Mouse (Mus musculus) hindbrain, postnatal 0 days (tissue): ENCODE data around the gene Gas2. TPM values are rescaled to one million over a fixed set of nuclear protein-coding genes. Genes with fewer than 3 reads are reported as not detected.

Source experiments
- ATAC-seq: fragments of 200-750 bp; cut with Nextera tagmentation; 2 replicates; pipeline ENCODE4 v1.8.0; 2017; ENCODE audit warnings: mild to moderate bottlenecking, moderate TSS enrichment, moderate library complexity
- DNase-seq: peaks from one replicate; pipeline ENCODE4 v3.0.0-alpha.2; 2015; ENCODE audit warnings: low spot score
- H3K27ac ChIP-seq: fragments of 300-500 bp; sonication (generic); 2 replicates; pipeline ENCODE4 v1.5.1; 2014; ENCODE audit warnings: mild to moderate bottlenecking
- H3K27me3 ChIP-seq: fragments of 300-500 bp; sonication (generic); 2 replicates; pipeline ENCODE4 v1.6.1; 2014; ENCODE audit warnings: low read length, mixed read lengths; ENCODE audit not compliant: insufficient read depth
- H3K36me3 ChIP-seq: fragments of 300-500 bp; sonication (generic); 2 replicates; pipeline ENCODE4 v1.6.1; 2014; ENCODE audit warnings: low read length, mixed read lengths; ENCODE audit not compliant: insufficient read depth
- H3K4me1 ChIP-seq: fragments of 300-500 bp; sonication (generic); 2 replicates; pipeline ENCODE4 v1.6.1; 2014; ENCODE audit warnings: antibody characterized with exemption, low read length, mixed read lengths; ENCODE audit not compliant: insufficient read depth
- H3K4me2 ChIP-seq: fragments of 300-500 bp; sonication (generic); 2 replicates; pipeline ENCODE4 v1.6.1; 2014; ENCODE audit warnings: low read depth, mild to moderate bottlenecking, low read length, moderate library complexity, mixed read lengths
- H3K4me3 ChIP-seq: fragments of 300-500 bp; sonication (generic); 2 replicates; pipeline ENCODE4 v1.5.1; 2014; ENCODE audit warnings: low read length
- H3K9ac ChIP-seq: fragments of 300-500 bp; sonication (generic); replicated peaks from 2 replicates; pipeline ENCODE4 v1.6.1; 2014; ENCODE audit warnings: mild to moderate bottlenecking, low read length, moderate library complexity, mixed read lengths
- H3K9me3 ChIP-seq: fragments of 300-500 bp; sonication (generic); 2 replicates; pipeline ENCODE4 v1.6.1; 2016; ENCODE audit warnings: low read length, mixed read lengths
- CTCF ChIP-seq: IDR thresholded peaks from 2 replicates; pipeline ENCODE4 v1.5.1; 2016; ENCODE audit warnings: antibody characterized with exemption, control low read depth, low read depth
- WGBS: fragments of 180-500 bp; shearing (Covaris S2); extraction: QIAGEN DNeasy Blood & Tissue Kit; methylation state at CpG from one replicate; pipeline ENCODE4 v1.1.7; 2014; 5-methylcytosine and 5-hydroxymethylcytosine counted together
- polyA plus RNA-seq: library from polyadenylated mRNA; unstranded; fragments of >200 nt; fragmentation: Nextera tagmentation; extraction: Ambion mirVana; gene quantifications from 2 replicates; pipeline ENCODE4 v1.2.1, GENCODE M21; 2015
- total RNA-seq: library from RNA; depleted of rRNA; stranded (reverse); fragments of >200 nt; gene quantifications from 2 replicates; pipeline ENCODE4 v1.2.3, GENCODE M21; 2014

Gas2 gene
- total and polyA plus RNA-seq, 2 experiments from 2014 or later, result 13.4 to 27.4 TPM

- no peaks in the 10 kb centered on the region for H3K27me3 ChIP-seq
- no peak for TF ChIP-seq CTCF
- H3K4me2 ChIP-seq, result peak overlapping the region; percentile 81; the same call in 1 of the 2 replicates
- no peaks in the 10 kb centered on the region for H3K36me3 ChIP-seq
- DNase-seq, result no peak
- 81% methylated on average over 4 of the region's 4 CpGs for WGBS
- no peak overlapping the region for H3K4me3 ChIP-seq
- no peak overlapping the region for H3K27ac ChIP-seq
- no peak overlapping the region for H3K9ac ChIP-seq
- H3K4me1 ChIP-seq, result 0 out of 2 replicates have a peak, but pooled peaks cover 4% of the 10 kb centered on the region
- ATAC-seq, result no peak
- H3K9me3 ChIP-seq, result no peaks in the 10 kb centered on the region
These were observed 18.3 kb downstream of the Gas2 start for GRCm38 (mm10) chr7:51880121-51880520.

GRCm38 (mm10) chr7:51885345-51885744 is 23.5 kb downstream of the Gas2 start:
- no peaks in the 10 kb centered on the region for H3K4me1 ChIP-seq
- WGBS, result 67% methylated on average over 3 of the region's 3 CpGs
- no peaks in the 10 kb centered on the region for H3K27me3 ChIP-seq
- H3K27ac ChIP-seq, result no peak overlapping the region
- no peak overlapping the region for H3K9ac ChIP-seq
- H3K9me3 ChIP-seq, result no peaks in the 10 kb centered on the region
- DNase-seq (no peak), ATAC-seq (no peak)
- H3K4me3 ChIP-seq, result no peak overlapping the region
- TF ChIP-seq CTCF, result no peak
- no peaks in the 10 kb centered on the region for H3K36me3 ChIP-seq
- no peak overlapping the region for H3K4me2 ChIP-seq

GRCm38 (mm10) chr7:51887678-51888567 is 26.1 kb downstream of the Gas2 start:
- Histone ChIP-seq H3K27me3 (no peaks in the 10 kb centered on the region), H3K9me3 (no peaks in the 10 kb centered on the region), H3K9ac (no peak overlapping the region), H3K4me1 (no peaks in the 10 kb centered on the region), H3K27ac (no peak overlapping the region), H3K36me3 (no peaks in the 10 kb centered on the region), H3K4me2 (no peak overlapping the region), H3K4me3 (no peak overlapping the region)
- DNase-seq (no peak), ATAC-seq (no peak)
- WGBS, result 85% methylated on average over 11 of the region's 11 CpGs
- no peak for TF ChIP-seq CTCF

DNA sequence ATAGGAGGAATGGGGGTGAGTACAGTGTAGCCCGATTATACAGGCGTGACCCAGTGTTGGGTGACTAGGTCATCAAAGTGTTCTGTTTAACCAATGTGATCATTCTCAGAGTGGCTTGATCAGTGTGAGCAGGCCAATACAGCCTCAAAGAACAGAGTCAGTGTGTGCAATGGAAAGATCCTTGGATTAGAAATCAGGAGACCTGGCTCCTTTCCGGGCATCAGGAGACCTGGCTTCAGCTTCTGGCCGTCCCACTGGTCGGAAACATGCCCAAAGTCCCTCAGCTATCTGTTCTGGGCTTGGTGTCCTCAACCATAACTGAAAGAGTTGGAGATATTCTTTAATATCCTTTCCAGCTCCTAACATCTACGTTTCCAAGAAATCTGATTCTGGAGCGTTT is 27.8 kb downstream of the Gas2 start:
- Histone ChIP-seq H3K27ac (no peak overlapping the region), H3K9ac (no peak overlapping the region), H3K36me3 (no peaks in the 10 kb centered on the region), H3K4me3 (no peak overlapping the region), H3K4me1 (no peaks in the 10 kb centered on the region), H3K27me3 (no peaks in the 10 kb centered on the region), H3K4me2 (no peak overlapping the region), H3K9me3 (no peaks in the 10 kb centered on the region)
- ATAC-seq, result no peak
- TF ChIP-seq CTCF, result no peak
- no peak for DNase-seq
- 93% methylated on average over 7 of the region's 7 CpGs for WGBS

DNA sequence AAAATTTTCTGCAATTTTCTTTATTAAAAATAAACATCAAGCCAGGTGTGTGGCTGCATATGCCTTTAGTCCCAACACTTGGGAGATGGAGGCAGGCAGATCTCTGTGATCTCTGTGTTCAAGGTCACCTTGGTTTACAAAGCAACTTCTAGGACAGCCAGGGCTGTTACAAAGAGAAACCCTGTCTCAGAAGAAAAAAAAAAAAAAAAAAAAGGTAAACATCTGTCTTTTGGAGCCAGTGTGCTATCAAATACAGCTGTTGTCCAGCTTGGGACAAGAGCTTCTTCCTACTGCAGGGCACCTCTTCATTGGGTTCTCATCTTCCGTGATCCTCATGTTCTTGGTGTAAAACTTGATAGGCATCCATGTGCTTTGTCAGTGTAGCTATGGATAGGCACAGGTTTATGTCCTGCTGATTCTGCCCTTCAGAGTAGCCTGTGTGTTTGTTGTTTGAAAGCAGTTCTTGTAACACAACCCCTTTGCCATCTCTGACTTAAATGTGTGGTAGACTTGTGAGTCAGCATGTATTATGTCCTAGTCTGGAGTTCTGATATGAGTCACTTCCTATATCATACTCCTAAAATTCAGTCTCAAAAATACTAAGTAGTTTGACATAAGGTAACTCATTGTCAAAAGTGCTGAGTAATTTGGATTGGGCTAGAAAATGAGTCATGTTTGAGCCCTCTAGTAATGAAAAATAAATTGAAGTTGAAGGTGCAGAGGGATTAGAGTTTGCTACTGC is 30.6 kb downstream of the Gas2 start:
- WGBS, result 96% methylated on average over 1 of the region's 1 CpGs
- TF ChIP-seq CTCF, result no peak
- no peak overlapping the region for H3K9ac ChIP-seq
- H3K36me3 ChIP-seq, result no peaks in the 10 kb centered on the region
- H3K9me3 ChIP-seq, result no peaks in the 10 kb centered on the region
- ATAC-seq (no peak), DNase-seq (no peak)
- H3K27ac ChIP-seq, result no peak overlapping the region
- no peak overlapping the region for H3K4me3 ChIP-seq
- no peaks in the 10 kb centered on the region for H3K4me1 ChIP-seq
- no peak overlapping the region for H3K4me2 ChIP-seq
- no peaks in the 10 kb centered on the region for H3K27me3 ChIP-seq

DNA sequence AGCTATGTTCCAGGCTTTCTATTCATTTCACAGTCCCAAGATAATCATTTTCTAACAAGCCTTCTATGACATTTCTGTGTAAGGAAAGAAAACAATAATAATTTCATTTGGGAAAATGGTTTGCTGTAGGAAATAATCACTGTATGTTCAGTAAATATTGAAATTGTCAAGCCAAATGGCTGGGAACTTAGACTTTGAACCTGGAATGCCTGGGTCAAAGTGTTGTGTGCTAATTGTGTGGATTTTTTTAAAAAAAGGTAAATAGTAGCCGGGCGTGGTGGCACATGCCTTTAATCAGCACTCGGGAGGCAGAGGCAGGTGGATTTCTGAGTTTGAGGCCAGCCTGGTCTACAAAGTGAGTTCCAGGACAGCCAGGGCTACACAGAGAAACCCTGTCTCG is 31.2 kb downstream of the Gas2 start:
- Histone ChIP-seq H3K4me1 (no peaks in the 10 kb centered on the region), H3K36me3 (no peaks in the 10 kb centered on the region), H3K27ac (no peak overlapping the region), H3K9ac (no peak overlapping the region), H3K4me2 (no peak overlapping the region), H3K9me3 (no peaks in the 10 kb centered on the region), H3K4me3 (no peak overlapping the region), H3K27me3 (no peaks in the 10 kb centered on the region)
- ATAC-seq (no peak), DNase-seq (no peak)
- no peak for TF ChIP-seq CTCF
- WGBS, result 91% methylated on average over 4 of the region's 4 CpGs
